Mouse (Mus musculus) heart, adult 2 months (tissue): ENCODE data around the gene Thbs1. TPM values are rescaled to one million over a fixed set of nuclear protein-coding genes. Genes with fewer than 3 reads are reported as not detected.

ENCODE experiments used
- DNase-seq, 2 experiments: peaks; one replicate each; pipeline ENCODE4 v3.0.0; 2021
- H3K27ac ChIP-seq: fragments of 200-600 bp; 2 replicates; pipeline ENCODE4 v1.8.1; 2022
- H3K27me3 ChIP-seq: fragments of 200-500 bp; 2 replicates; pipeline ENCODE4 v1.6.1; 2012; ENCODE audit warnings: mild to moderate bottlenecking, low read length, inconsistent platforms, mixed read lengths; ENCODE audit not compliant: control insufficient read depth, insufficient read depth
- H3K36me3 ChIP-seq: fragments of 200-500 bp; 2 replicates; pipeline ENCODE4 v1.6.1; 2012; ENCODE audit warnings: low read length, inconsistent platforms; ENCODE audit not compliant: control insufficient read depth, insufficient read depth
- H3K4me1 ChIP-seq: fragments of 200-500 bp; 2 replicates; pipeline ENCODE4 v1.6.1; 2011; ENCODE audit warnings: low read length; ENCODE audit not compliant: control insufficient read depth, insufficient read depth
- H3K4me3 ChIP-seq: fragments of 200-600 bp; 2 replicates; pipeline ENCODE4 v1.8.1; 2022
- H3K79me2 ChIP-seq: fragments of 200-500 bp; replicated peaks from 2 replicates; pipeline ENCODE4 v1.6.1; 2012; ENCODE audit warnings: mild to moderate bottlenecking, inconsistent platforms, low read length, moderate library complexity, mixed read lengths; ENCODE audit not compliant: control insufficient read depth, insufficient read depth
- H3K9ac ChIP-seq: fragments of 200-500 bp; 2 replicates; pipeline ENCODE4 v1.6.1; 2012; ENCODE audit warnings: low read depth, mild to moderate bottlenecking, control low read depth, inconsistent platforms, low read length, mixed read lengths
- CTCF ChIP-seq: fragments of 200-600 bp; IDR thresholded peaks from 2 replicates; pipeline ENCODE4 v1.8.1; 2022; ENCODE audit warnings: antibody characterized with exemption, mild to moderate bottlenecking, moderate library complexity
- EP300 ChIP-seq: fragments of 200-500 bp; IDR thresholded peaks from 2 replicates; pipeline ENCODE4 v1.6.1; 2011; ENCODE audit warnings: low read depth, low read length, control low read depth; ENCODE audit not compliant: insufficient read depth
- POLR2A ChIP-seq: fragments of 200-500 bp; IDR thresholded peaks from 2 replicates; pipeline ENCODE4 v1.6.1; 2011; ENCODE audit warnings: mild to moderate bottlenecking, low read depth, low read length, control low read depth; ENCODE audit not compliant: insufficient read depth
- WGBS: fragments of 180-500 bp; shearing (Covaris S2); methylation state at CpG from one replicate; pipeline ENCODE4 v1.1.7; 2018; 5-methylcytosine and 5-hydroxymethylcytosine counted together
- intact Hi-C: fragments of 180-260 bp; cut with DNase I; formaldehyde crosslinking; loops from one replicate; pipeline ENCODE4 v1.15.1; 2025
- polyA plus RNA-seq: library from polyadenylated mRNA; depleted of rRNA; stranded (reverse); fragments of >200 nt; gene quantifications from 2 replicates; pipeline ENCODE4 v1.2.3, GENCODE M21; 2012
- total RNA-seq, 2 experiments: library from RNA; stranded (reverse); gene quantifications; 2 replicates each; pipeline ENCODE4 v1.2.3; 2021

The Thbs1 gene
- total and polyA plus RNA-seq, 3 experiments = 6.7 to 24.4 (median 10.0) TPM

- H3K79me2 ChIP-seq = no peaks in the 10 kb centered on the region
- no peaks in the 10 kb centered on the region for H3K27me3 ChIP-seq
- H3K27ac ChIP-seq = no peak overlapping the region
- WGBS = 94% methylated on average over 2 of the region's 2 CpGs
- no peak for DNase-seq
- H3K9ac ChIP-seq = no peak overlapping the region
- intact Hi-C loops = no loop called here
- no peaks in the 10 kb centered on the region for H3K36me3 ChIP-seq
- TF ChIP-seq CTCF = no peak
- H3K4me3 ChIP-seq = no peak overlapping the region
- no peaks in the 10 kb centered on the region for H3K4me1 ChIP-seq
These were observed 26.0 kb upstream of the Thbs1 start for GRCm38 (mm10) chr2:118085647-118086046.

DNA sequence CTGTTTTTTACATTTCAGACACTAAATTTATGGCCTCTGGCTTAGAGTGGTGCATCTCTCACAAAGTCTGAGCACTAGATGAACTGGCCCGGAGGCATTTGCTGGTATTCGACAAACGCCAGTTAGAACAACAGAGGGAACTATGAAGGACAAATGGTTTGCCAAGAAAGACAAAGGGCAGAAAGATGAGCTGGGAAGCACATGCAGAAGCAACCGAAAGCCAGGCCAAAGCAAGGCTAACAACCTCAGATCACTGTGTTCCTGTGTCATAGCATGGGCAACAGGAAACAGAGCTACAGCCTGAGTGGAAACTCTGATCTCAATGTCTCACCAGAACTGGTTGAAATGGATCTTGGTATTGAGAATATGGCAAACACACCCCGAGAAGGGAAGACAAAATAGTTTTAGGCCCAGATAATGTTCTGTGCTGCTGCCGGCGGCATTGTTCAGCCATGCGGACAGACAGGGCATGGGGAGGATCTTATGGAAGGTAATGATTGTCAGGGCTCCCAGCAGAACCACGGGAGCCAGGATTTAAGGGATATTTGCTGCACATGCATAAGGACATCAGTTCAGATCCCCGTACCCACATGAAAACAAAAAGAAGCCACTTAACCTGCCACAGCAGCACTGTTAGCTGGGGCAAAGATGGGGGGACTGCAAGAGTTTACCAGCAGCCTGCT, 24.5 kb upstream of the Thbs1 start:
- DNase-seq = no peak

GRCm38 (mm10) chr2:118091226-118091625, 20.4 kb upstream of the Thbs1 start:
- Histone ChIP-seq H3K27ac (no peak overlapping the region), H3K9ac (no peak overlapping the region), H3K4me1 (no peaks in the 10 kb centered on the region), H3K79me2 (no peaks in the 10 kb centered on the region), H3K4me3 (no peak overlapping the region), H3K36me3 (no peaks in the 10 kb centered on the region), H3K27me3 (no peaks in the 10 kb centered on the region)
- intact Hi-C loops = no loop called here
- DNase-seq = no peak
- TF ChIP-seq EP300 (no peak), CTCF (no peak), POLR2A (no peak)
- 71% methylated on average over 5 of the region's 5 CpGs for WGBS

More for the DNA sequence above, 24.5 kb upstream of the Thbs1 start:
- no peak overlapping the region for H3K9ac ChIP-seq
- H3K27me3 ChIP-seq = no peaks in the 10 kb centered on the region
- TF ChIP-seq POLR2A (no peak), CTCF (no peak), EP300 (no peak)
- intact Hi-C loops = no loop called here
- H3K4me1 ChIP-seq = no peaks in the 10 kb centered on the region
- H3K4me3 ChIP-seq = no peak overlapping the region
- H3K79me2 ChIP-seq = no peaks in the 10 kb centered on the region
- H3K27ac ChIP-seq = no peak overlapping the region
- 76% methylated on average over 10 of the region's 10 CpGs for WGBS
- H3K36me3 ChIP-seq = no peaks in the 10 kb centered on the region

- no peak overlapping the region for H3K4me3 ChIP-seq
- 59% methylated on average over 4 of the region's 4 CpGs for WGBS
- intact Hi-C loops = no loop called here
These were observed 12.6 kb upstream of the Thbs1 start for GRCm38 (mm10) chr2:118099104-118099503.

DNA sequence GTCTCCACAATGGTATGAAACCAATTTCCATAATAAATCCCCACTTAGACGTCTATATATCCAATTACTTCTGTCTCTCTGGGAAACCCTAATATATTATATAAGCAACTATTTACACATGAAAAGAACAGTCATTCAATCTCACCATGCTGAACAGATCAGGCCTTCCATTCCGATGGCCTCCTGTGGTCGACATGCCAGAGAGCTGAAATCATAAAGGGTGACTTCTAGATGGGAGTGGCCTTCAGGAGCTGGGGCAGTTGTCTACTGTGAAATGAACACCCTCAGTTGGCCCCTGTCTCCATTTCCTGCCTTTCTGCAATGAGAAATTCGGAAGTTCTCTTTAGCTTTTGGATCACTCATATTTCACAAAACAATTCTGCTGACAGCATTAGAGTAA, 9.5 kb upstream of the Thbs1 start:
- intact Hi-C loops = no loop called here
- 56% methylated on average over 4 of the region's 4 CpGs for WGBS
- Histone ChIP-seq H3K9ac (no peak overlapping the region), H3K36me3 (no peaks in the 10 kb centered on the region), H3K4me3 (no peak overlapping the region), H3K4me1 (no peaks in the 10 kb centered on the region), H3K79me2 (no peaks in the 10 kb centered on the region), H3K27ac (no peak overlapping the region), H3K27me3 (no peaks in the 10 kb centered on the region)
- no peak for DNase-seq
- TF ChIP-seq EP300 = no peak
- no peak for TF ChIP-seq CTCF
- TF ChIP-seq POLR2A = no peak

More at GRCm38 (mm10) chr2:118099104-118099503, 12.6 kb upstream of the Thbs1 start:
- H3K79me2 ChIP-seq = no peaks in the 10 kb centered on the region
- no peak overlapping the region for H3K27ac ChIP-seq
- no peak for DNase-seq
- no peaks in the 10 kb centered on the region for H3K4me1 ChIP-seq
- H3K27me3 ChIP-seq = no peaks in the 10 kb centered on the region
- H3K36me3 ChIP-seq = no peaks in the 10 kb centered on the region
- no peak overlapping the region for H3K9ac ChIP-seq
- TF ChIP-seq CTCF (no peak), POLR2A (no peak), EP300 (no peak)

- no peak overlapping the region for H3K27ac ChIP-seq
- H3K36me3 ChIP-seq = no peaks in the 10 kb centered on the region
- H3K4me1 ChIP-seq = peaks cover 2% of the 10 kb centered on the region; the same call in 1 of the 2 replicates
- intact Hi-C loops = loop anchor here (2.0 to 5.0 kb wide), 4 partner anchors 72 to 488 kb away; no protein-coding TSS in a partner anchor
- WGBS = 36% methylated on average over 17 of the region's 17 CpGs
- DNase-seq = peak; percentile 47 to 54
- H3K27me3 ChIP-seq = 0 out of 2 replicates have a peak, but pooled peaks cover 1% of the 10 kb centered on the region
- no peak for TF ChIP-seq EP300
- no peak for TF ChIP-seq CTCF
- no peak for TF ChIP-seq POLR2A
- no peaks in the 10 kb centered on the region for H3K79me2 ChIP-seq
- no peak overlapping the region for H3K4me3 ChIP-seq
- H3K9ac ChIP-seq = no peak overlapping the region
These were observed 1.3 kb upstream of the Thbs1 start for GRCm38 (mm10) chr2:118110225-118110915.
